Mouse (Mus musculus): ENCODE results near the gene Dusp10. TPM values are rescaled to one million over a fixed set of nuclear protein-coding genes. Genes with fewer than 3 reads are reported as not detected.

The Dusp10 gene
- polyA plus RNA-seq, 1 experiment, result 9.1 TPM

- Histone ChIP-seq H3K79me2 (ENCODE audit: control insufficient read depth, insufficient read depth) (no peaks in the 10 kb centered on the region), H3K4me3 (ENCODE audit: insufficient read depth, poor library complexity, severe bottlenecking) (no peak overlapping the region), H3K36me3 (ENCODE audit: control insufficient read depth, insufficient read depth) (no peaks in the 10 kb centered on the region), H3K27me3 (ENCODE audit: control insufficient read depth, insufficient read depth, insufficient read length) (no peaks in the 10 kb centered on the region), H3K79me3 (ENCODE audit: low read depth) (no peaks in the 10 kb centered on the region), H3ac (ENCODE audit: control insufficient read depth, insufficient read length, low read depth) (no peak overlapping the region)
- TF ChIP-seq CEBPB (IDR thresholded peaks at IDR 0.05; ENCODE audit: low read depth) (no peak), MYOD1 (IDR thresholded peaks at IDR 0.05; ENCODE audit: control insufficient read depth, insufficient read length, low read depth) (no peak), USF1 (IDR thresholded peaks at IDR 0.05; ENCODE audit: low read depth) (no peak), CTCF (IDR thresholded peaks at IDR 0.05; ENCODE audit: control insufficient read depth, insufficient read depth, insufficient read length) (no peak)
Observed at GRCm38 (mm10) chr1:184019722-184020107, 6.6 kb downstream of the Dusp10 start.

GRCm38 (mm10) chr1:184023971-184024370, 10.9 kb downstream of the Dusp10 start:
- Histone ChIP-seq H3K36me3 (ENCODE audit: control insufficient read depth, insufficient read depth) (no peaks in the 10 kb centered on the region), H3ac (ENCODE audit: control insufficient read depth, insufficient read length, low read depth) (no peak overlapping the region), H3K27me3 (ENCODE audit: control insufficient read depth, insufficient read depth, insufficient read length) (no peaks in the 10 kb centered on the region), H3K79me3 (ENCODE audit: low read depth) (no peaks in the 10 kb centered on the region), H3K79me2 (ENCODE audit: control insufficient read depth, insufficient read depth) (no peaks in the 10 kb centered on the region), H3K4me3 (ENCODE audit: insufficient read depth, poor library complexity, severe bottlenecking) (no peak overlapping the region)
- no peak for TF ChIP-seq CEBPB (IDR thresholded peaks at IDR 0.05; ENCODE audit: low read depth)
- TF ChIP-seq MAX (IDR thresholded peaks at IDR 0.05), result no peak
- TF ChIP-seq MYOD1 (IDR thresholded peaks at IDR 0.05; ENCODE audit: control insufficient read depth, insufficient read length, low read depth), result no peak
- TF ChIP-seq USF1 (IDR thresholded peaks at IDR 0.05; ENCODE audit: low read depth), result no peak
- TF ChIP-seq MYOG (IDR thresholded peaks at IDR 0.05; ENCODE audit: control insufficient read depth, extremely low read depth, insufficient read length), result no peak

- TF ChIP-seq MAX (IDR thresholded peaks at IDR 0.05) (no peak), MYOG (IDR thresholded peaks at IDR 0.05; ENCODE audit: control insufficient read depth, extremely low read depth, insufficient read length) (no peak), CEBPB (IDR thresholded peaks at IDR 0.05; ENCODE audit: low read depth) (no peak), USF1 (IDR thresholded peaks at IDR 0.05; ENCODE audit: low read depth) (no peak), CTCF (IDR thresholded peaks at IDR 0.05; ENCODE audit: control insufficient read depth, insufficient read depth, insufficient read length) (no peak), MYOD1 (IDR thresholded peaks at IDR 0.05; ENCODE audit: control insufficient read depth, insufficient read length, low read depth) (no peak), FOSL1 (IDR thresholded peaks at IDR 0.05; ENCODE audit: insufficient read depth, low read length, poor library complexity, severe bottlenecking) (no peak)
- H3K27me3 ChIP-seq (ENCODE audit: control insufficient read depth, insufficient read depth, insufficient read length), result no peaks in the 10 kb centered on the region
- H3K79me2 ChIP-seq (ENCODE audit: control insufficient read depth, insufficient read depth), result no peaks in the 10 kb centered on the region
- no peak overlapping the region for H3ac ChIP-seq (ENCODE audit: control insufficient read depth, insufficient read length, low read depth)
- no peaks in the 10 kb centered on the region for H3K36me3 ChIP-seq (ENCODE audit: control insufficient read depth, insufficient read depth)
- H3K79me3 ChIP-seq (ENCODE audit: low read depth), result no peaks in the 10 kb centered on the region
- H3K4me3 ChIP-seq (ENCODE audit: insufficient read depth, poor library complexity, severe bottlenecking), result no peak overlapping the region
Observed at GRCm38 (mm10) chr1:184024631-184025030, 11.5 kb downstream of the Dusp10 start.

- no peak for TF ChIP-seq MAX (IDR thresholded peaks at IDR 0.05)
- TF ChIP-seq MYOG (IDR thresholded peaks at IDR 0.05; ENCODE audit: control insufficient read depth, extremely low read depth, insufficient read length), result no peak
- no peak for TF ChIP-seq CTCF (IDR thresholded peaks at IDR 0.05; ENCODE audit: control insufficient read depth, insufficient read depth, insufficient read length)
- TF ChIP-seq MYOD1 (IDR thresholded peaks at IDR 0.05; ENCODE audit: control insufficient read depth, insufficient read length, low read depth), result no peak
- TF ChIP-seq USF1 (IDR thresholded peaks at IDR 0.05; ENCODE audit: low read depth), result no peak
- no peak for TF ChIP-seq CEBPB (IDR thresholded peaks at IDR 0.05; ENCODE audit: low read depth)
- TF ChIP-seq FOSL1 (IDR thresholded peaks at IDR 0.05; ENCODE audit: insufficient read depth, low read length, poor library complexity, severe bottlenecking), result no peak
- Histone ChIP-seq H3K36me3 (ENCODE audit: control insufficient read depth, insufficient read depth) (no peaks in the 10 kb centered on the region), H3K79me2 (ENCODE audit: control insufficient read depth, insufficient read depth) (no peaks in the 10 kb centered on the region), H3ac (ENCODE audit: control insufficient read depth, insufficient read length, low read depth) (no peak overlapping the region), H3K27me3 (ENCODE audit: control insufficient read depth, insufficient read depth, insufficient read length) (no peaks in the 10 kb centered on the region), H3K79me3 (ENCODE audit: low read depth) (no peaks in the 10 kb centered on the region), H3K4me3 (ENCODE audit: insufficient read depth, poor library complexity, severe bottlenecking) (no peak overlapping the region)
Observed at GRCm38 (mm10) chr1:184025079-184025478, 12.0 kb downstream of the Dusp10 start.

GRCm38 (mm10) chr1:184027039-184027438, 13.9 kb downstream of the Dusp10 start:
- Histone ChIP-seq H3K79me3 (ENCODE audit: low read depth) (no peaks in the 10 kb centered on the region), H3K36me3 (ENCODE audit: control insufficient read depth, insufficient read depth) (no peaks in the 10 kb centered on the region), H3K4me3 (ENCODE audit: insufficient read depth, poor library complexity, severe bottlenecking) (no peak overlapping the region), H3K79me2 (ENCODE audit: control insufficient read depth, insufficient read depth) (no peaks in the 10 kb centered on the region), H3K27me3 (ENCODE audit: control insufficient read depth, insufficient read depth, insufficient read length) (no peaks in the 10 kb centered on the region), H3ac (ENCODE audit: control insufficient read depth, insufficient read length, low read depth) (no peak overlapping the region)
- TF ChIP-seq USF1 (IDR thresholded peaks at IDR 0.05; ENCODE audit: low read depth), result no peak

GRCm38 (mm10) chr1:184030070-184030802, 17.1 kb downstream of the Dusp10 start:
- no peak overlapping the region for H3K4me3 ChIP-seq (ENCODE audit: insufficient read depth, poor library complexity, severe bottlenecking)
- TF ChIP-seq MAX (IDR thresholded peaks at IDR 0.05) (no peak), MYOD1 (IDR thresholded peaks at IDR 0.05; ENCODE audit: control insufficient read depth, insufficient read length, low read depth) (no peak), CEBPB (IDR thresholded peaks at IDR 0.05; ENCODE audit: low read depth) (no peak), FOSL1 (IDR thresholded peaks at IDR 0.05; ENCODE audit: insufficient read depth, low read length, poor library complexity, severe bottlenecking) (no peak), USF1 (IDR thresholded peaks at IDR 0.05; ENCODE audit: low read depth) (no peak), MYOG (IDR thresholded peaks at IDR 0.05; ENCODE audit: control insufficient read depth, extremely low read depth, insufficient read length) (no peak), CTCF (IDR thresholded peaks at IDR 0.05; ENCODE audit: control insufficient read depth, insufficient read depth, insufficient read length) (no peak)
- H3ac ChIP-seq (ENCODE audit: control insufficient read depth, insufficient read length, low read depth), result no peak overlapping the region
- H3K79me2 ChIP-seq (ENCODE audit: control insufficient read depth, insufficient read depth), result peaks cover 9% of the 10 kb centered on the region
- peaks cover 6% of the 10 kb centered on the region for H3K79me3 ChIP-seq (ENCODE audit: low read depth)
- no peaks in the 10 kb centered on the region for H3K27me3 ChIP-seq (ENCODE audit: control insufficient read depth, insufficient read depth, insufficient read length)
- H3K36me3 ChIP-seq (ENCODE audit: control insufficient read depth, insufficient read depth), result no peaks in the 10 kb centered on the region

Measured in C2C12 (cell line).